Mouse (Mus musculus) midbrain, embryonic 14.5 days (tissue): ENCODE measurements at regions not wholly inside any gene's neighbourhood (a gene's known extent, or its start where the extent isn't known, plus 50 kb on each side); places are given as distances from the start of the nearest gene placed in this dataset.

Experiments used
- ATAC-seq: fragments of 200-750 bp; cut with Nextera tagmentation; 2 replicates; pipeline ENCODE4 v1.8.0; 2017; ENCODE audit warnings: moderate number of reproducible peaks, moderate library complexity; ENCODE audit not compliant: low FRiP score, low TSS enrichment
- DNase-seq: peaks from one replicate; pipeline ENCODE4 v3.0.0-alpha.2; 2015
- H3K27ac ChIP-seq: fragments of 300-500 bp; sonication (generic); replicated peaks from 2 replicates; pipeline ENCODE4 v1.5.1; 2014; ENCODE audit warnings: mild to moderate bottlenecking, low read depth, low read length, moderate library complexity
- H3K27me3 ChIP-seq: fragments of 300-500 bp; sonication (generic); 2 replicates; pipeline ENCODE4 v1.6.1; 2014; ENCODE audit warnings: low read length, control low read depth, mixed read lengths; ENCODE audit not compliant: control insufficient read depth, insufficient read depth
- H3K36me3 ChIP-seq: fragments of 300-500 bp; sonication (generic); 2 replicates; pipeline ENCODE4 v1.6.1; 2014; ENCODE audit warnings: low read length, control low read depth; ENCODE audit not compliant: control insufficient read depth, insufficient read depth
- H3K4me1 ChIP-seq: fragments of 300-500 bp; sonication (generic); 2 replicates; pipeline ENCODE4 v1.6.1; 2014; ENCODE audit warnings: mild to moderate bottlenecking, antibody characterized with exemption, low read length, control low read depth; ENCODE audit not compliant: control insufficient read depth, insufficient read depth
- H3K4me2 ChIP-seq: fragments of 300-500 bp; sonication (generic); 2 replicates; pipeline ENCODE4 v1.6.1; 2014; ENCODE audit warnings: mild to moderate bottlenecking, low read length, moderate library complexity
- H3K4me3 ChIP-seq: fragments of 300-500 bp; sonication (generic); replicated peaks from 2 replicates; pipeline ENCODE4 v1.5.1; 2014; ENCODE audit warnings: low read depth, low read length
- H3K9ac ChIP-seq: fragments of 300-500 bp; sonication (generic); replicated peaks from 2 replicates; pipeline ENCODE4 v1.6.1; 2014; ENCODE audit warnings: mild to moderate bottlenecking, low read length, moderate library complexity
- H3K9me3 ChIP-seq: fragments of 300-500 bp; sonication (generic); 2 replicates; pipeline ENCODE4 v1.6.1; 2016; ENCODE audit warnings: low read length, control low read depth, mixed read lengths; ENCODE audit not compliant: control insufficient read depth
- WGBS: fragments of 180-500 bp; shearing (Covaris S2); extraction: QIAGEN DNeasy Blood & Tissue Kit; methylation state at CpG from one replicate; pipeline ENCODE4 v1.1.7; 2014; 5-methylcytosine and 5-hydroxymethylcytosine counted together

DNA sequence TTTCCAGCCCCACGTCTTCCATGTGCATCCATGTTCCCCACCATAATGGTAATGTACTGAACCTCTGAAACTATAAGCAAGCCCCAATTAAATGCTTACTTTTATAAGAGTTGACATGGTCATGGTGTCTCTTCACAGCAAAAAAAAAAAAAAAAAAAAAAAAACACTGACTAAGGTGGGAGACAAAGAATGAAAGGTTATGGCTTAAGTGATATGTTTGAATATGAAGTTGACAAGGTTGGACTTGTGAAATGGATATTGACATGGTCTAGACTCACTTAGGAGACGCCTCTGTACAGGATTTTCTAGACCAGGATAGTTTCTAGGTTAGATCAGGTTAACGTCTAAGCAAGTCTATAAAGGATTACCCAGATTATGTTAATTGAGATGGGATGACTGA, 473.2 kb upstream of the Nrp1 start:
- no peak for DNase-seq
- no peak overlapping the region for H3K27ac ChIP-seq
- no peak overlapping the region for H3K4me2 ChIP-seq
- no peak overlapping the region for H3K4me3 ChIP-seq
- H3K9me3 ChIP-seq = no peaks in the 10 kb centered on the region
- no peak overlapping the region for H3K9ac ChIP-seq
- ATAC-seq = no peak
- H3K36me3 ChIP-seq = no peaks in the 10 kb centered on the region
- 85% methylated on average over 3 of the region's 3 CpGs for WGBS
- H3K27me3 ChIP-seq = no peaks in the 10 kb centered on the region
- no peaks in the 10 kb centered on the region for H3K4me1 ChIP-seq

- H3K9me3 ChIP-seq = no peaks in the 10 kb centered on the region
- H3K4me1 ChIP-seq = no peaks in the 10 kb centered on the region
- H3K4me3 ChIP-seq = no peak overlapping the region
- DNase-seq (no peak), ATAC-seq (no peak)
- WGBS = 93% methylated on average over 3 of the region's 3 CpGs
- H3K4me2 ChIP-seq = no peak overlapping the region
- H3K9ac ChIP-seq = no peak overlapping the region
- H3K36me3 ChIP-seq = no peaks in the 10 kb centered on the region
- H3K27ac ChIP-seq = no peak overlapping the region
- no peaks in the 10 kb centered on the region for H3K27me3 ChIP-seq
These were observed 472.6 kb upstream of the Nrp1 start for GRCm38 (mm10) chr8:127885831-127886230.

DNA sequence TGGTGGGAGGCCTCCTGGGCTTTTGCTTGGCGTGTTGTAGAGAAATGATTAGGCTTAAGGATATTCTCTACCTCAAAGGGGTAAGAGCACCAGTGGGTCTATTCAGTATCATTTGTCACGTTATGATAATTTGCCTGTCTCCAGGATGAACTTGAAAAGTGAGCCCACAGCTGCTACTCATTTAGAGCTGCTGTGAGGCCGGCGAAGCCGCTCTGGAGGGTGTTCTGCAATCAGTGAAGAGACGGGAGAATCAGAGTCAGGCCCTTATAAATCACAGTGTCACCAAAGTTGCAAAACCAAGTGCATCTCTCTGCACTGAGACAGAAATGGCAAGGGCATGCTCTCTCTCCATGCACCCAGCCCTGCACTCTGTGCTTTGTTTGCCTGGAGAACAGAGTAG, 467.7 kb upstream of the Nrp1 start:
- Histone ChIP-seq H3K9ac (no peak overlapping the region), H3K4me3 (no peak overlapping the region), H3K36me3 (no peaks in the 10 kb centered on the region), H3K4me1 (no peaks in the 10 kb centered on the region), H3K9me3 (no peaks in the 10 kb centered on the region), H3K27ac (no peak overlapping the region), H3K4me2 (no peak overlapping the region), H3K27me3 (no peaks in the 10 kb centered on the region)
- ATAC-seq (no peak), DNase-seq (no peak)
- WGBS = 66% methylated on average over 6 of the region's 6 CpGs

GRCm38 (mm10) chr8:127894284-127894683, 464.1 kb upstream of the Nrp1 start:
- DNase-seq = no peak
- Histone ChIP-seq H3K4me1 (no peaks in the 10 kb centered on the region), H3K4me3 (no peak overlapping the region), H3K4me2 (no peak overlapping the region), H3K27ac (no peak overlapping the region), H3K9me3 (no peaks in the 10 kb centered on the region), H3K9ac (no peak overlapping the region), H3K27me3 (no peaks in the 10 kb centered on the region), H3K36me3 (no peaks in the 10 kb centered on the region)
- ATAC-seq = no peak

DNA sequence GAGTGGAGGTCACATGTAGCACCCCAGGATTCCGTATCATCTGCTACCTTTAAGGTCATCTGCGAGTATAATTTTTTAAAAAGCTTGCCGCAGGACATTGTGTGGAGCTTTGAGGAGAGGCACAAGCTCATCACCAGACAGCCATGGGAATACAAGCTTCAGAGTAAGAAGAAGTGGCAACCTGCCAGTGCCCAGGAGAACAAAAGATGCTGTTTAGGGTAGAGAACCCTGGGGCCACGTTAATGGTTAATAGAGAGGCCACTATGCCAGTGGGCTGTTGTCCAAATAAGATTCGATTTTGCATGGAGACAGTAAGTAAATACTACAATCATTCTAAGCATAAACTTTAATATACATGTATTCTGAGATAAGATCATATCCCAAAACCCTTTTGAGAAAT, 450.0 kb upstream of the Nrp1 start:
- Histone ChIP-seq H3K27me3 (no peaks in the 10 kb centered on the region), H3K4me1 (no peaks in the 10 kb centered on the region), H3K9me3 (no peaks in the 10 kb centered on the region), H3K27ac (no peak overlapping the region), H3K9ac (no peak overlapping the region), H3K36me3 (no peaks in the 10 kb centered on the region), H3K4me2 (no peak overlapping the region), H3K4me3 (no peak overlapping the region)
- DNase-seq (no peak), ATAC-seq (no peak)
- 85% methylated on average over 5 of the region's 5 CpGs for WGBS

GRCm38 (mm10) chr8:127909580-127909979, 448.8 kb upstream of the Nrp1 start:
- no peak overlapping the region for H3K4me3 ChIP-seq
- no peaks in the 10 kb centered on the region for H3K9me3 ChIP-seq
- no peak for ATAC-seq
- 90% methylated on average over 2 of the region's 2 CpGs for WGBS
- H3K27me3 ChIP-seq = no peaks in the 10 kb centered on the region
- no peaks in the 10 kb centered on the region for H3K4me1 ChIP-seq
- H3K27ac ChIP-seq = no peak overlapping the region
- no peak for DNase-seq
- no peaks in the 10 kb centered on the region for H3K36me3 ChIP-seq
- H3K4me2 ChIP-seq = no peak overlapping the region
- H3K9ac ChIP-seq = no peak overlapping the region

- Histone ChIP-seq H3K4me2 (no peak overlapping the region), H3K9ac (no peak overlapping the region), H3K27me3 (no peaks in the 10 kb centered on the region), H3K36me3 (no peaks in the 10 kb centered on the region), H3K4me3 (no peak overlapping the region), H3K4me1 (no peaks in the 10 kb centered on the region), H3K27ac (no peak overlapping the region), H3K9me3 (no peaks in the 10 kb centered on the region)
- ATAC-seq (no peak), DNase-seq (no peak)
- WGBS = 84% methylated on average over 3 of the region's 3 CpGs
These were observed 444.3 kb upstream of the Nrp1 start for GRCm38 (mm10) chr8:127914086-127914485.

- WGBS = 83% methylated on average over 2 of the region's 2 CpGs
These were observed 443.5 kb upstream of the Nrp1 start for GRCm38 (mm10) chr8:127914914-127915313.

GRCm38 (mm10) chr8:127915591-127916028, 442.8 kb upstream of the Nrp1 start:
- DNase-seq (no peak), ATAC-seq (no peak)
- WGBS = 51% methylated on average over 2 of the region's 2 CpGs
- Histone ChIP-seq H3K36me3 (no peaks in the 10 kb centered on the region), H3K4me2 (no peak overlapping the region), H3K27me3 (no peaks in the 10 kb centered on the region), H3K27ac (no peak overlapping the region), H3K4me3 (no peak overlapping the region), H3K9me3 (no peaks in the 10 kb centered on the region), H3K4me1 (no peaks in the 10 kb centered on the region), H3K9ac (no peak overlapping the region)

More at GRCm38 (mm10) chr8:127914914-127915313, 443.5 kb upstream of the Nrp1 start:
- DNase-seq = no peak
- ATAC-seq = no peak
- H3K4me3 ChIP-seq = no peak overlapping the region
- H3K4me2 ChIP-seq = no peak overlapping the region
- H3K4me1 ChIP-seq = no peaks in the 10 kb centered on the region
- H3K9ac ChIP-seq = no peak overlapping the region
- no peak overlapping the region for H3K27ac ChIP-seq
- H3K36me3 ChIP-seq = no peaks in the 10 kb centered on the region
- no peaks in the 10 kb centered on the region for H3K9me3 ChIP-seq
- no peaks in the 10 kb centered on the region for H3K27me3 ChIP-seq
